Mouse (Mus musculus) cerebellum, postnatal 14 days (tissue): ENCODE results near the gene Ksr1.
A peak's percentile ranks its signal among the peaks of the same experiment; 100 is the strongest.

ENCODE experiments used
- DNase-seq, 2 experiments: peaks; one replicate each; pipeline ENCODE4 v3.0.0; 2021; ENCODE audit warnings: mixed read lengths in 2 of 2

Gene Ksr1

DNA sequence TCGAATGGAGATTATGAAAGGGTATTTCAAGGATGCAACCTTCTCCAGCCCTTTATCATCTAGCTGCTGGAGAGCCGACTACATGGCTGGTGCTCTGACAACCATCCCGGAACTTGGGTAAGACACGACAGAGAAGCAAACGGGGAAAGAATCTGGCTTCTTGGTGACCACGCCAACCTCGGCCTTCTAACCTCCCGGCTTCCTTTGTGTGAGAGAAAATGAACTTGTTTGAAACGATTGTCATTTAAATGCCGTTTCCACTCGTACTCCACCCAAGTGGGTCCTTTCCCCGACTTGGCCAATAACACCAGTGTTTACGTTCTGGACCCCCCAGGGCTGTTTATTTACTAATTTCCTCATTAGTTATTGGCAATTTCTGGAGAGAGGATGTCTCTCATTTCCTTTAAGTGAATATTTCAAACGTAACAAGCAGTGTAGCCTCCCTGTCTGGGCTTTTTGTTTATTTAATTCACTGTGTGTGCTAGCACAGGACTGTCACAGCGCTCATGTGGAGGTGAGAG is 52.8 kb downstream of the Ksr1 start:
- DNase-seq: no peak

DNA sequence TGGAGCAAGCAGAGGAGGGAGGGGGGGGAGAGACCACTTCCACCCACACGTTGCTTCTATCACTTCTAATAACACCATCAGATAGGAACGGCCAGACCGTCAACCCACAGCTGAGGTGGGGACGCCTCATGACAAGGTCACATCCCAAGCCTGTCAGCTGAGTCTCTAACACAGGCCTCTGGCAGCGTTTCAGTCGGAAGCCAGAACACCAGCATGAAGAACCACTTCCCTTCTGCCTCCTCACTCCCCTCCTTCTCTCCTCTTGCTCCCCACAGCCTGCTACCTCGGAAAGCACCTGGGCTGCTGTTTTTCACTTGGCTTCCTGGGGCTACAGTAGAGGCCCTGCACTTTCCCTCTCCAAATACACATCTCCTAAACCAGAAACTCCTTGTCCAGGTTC is 53.4 kb downstream of the Ksr1 start:
- DNase-seq: no peak

DNA sequence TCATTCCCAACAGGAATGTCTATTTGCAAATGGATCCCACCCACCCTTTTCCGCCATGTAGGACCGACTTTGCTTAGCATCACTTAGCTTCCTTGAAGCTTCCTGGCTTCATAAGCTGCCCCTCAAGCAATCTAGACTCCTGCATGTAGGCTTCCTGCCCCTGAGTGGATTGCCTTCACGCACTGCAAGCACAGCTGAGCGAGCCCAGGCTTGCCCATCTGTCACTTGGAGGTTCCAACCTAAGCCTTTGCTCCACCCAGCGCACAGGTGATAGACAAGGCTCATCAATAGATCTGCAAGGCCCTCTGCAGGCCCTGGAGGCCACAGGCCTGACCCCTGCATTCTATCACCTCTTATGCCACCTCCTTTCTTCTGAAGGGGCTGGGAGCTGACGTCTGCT is 54.0 kb downstream of the Ksr1 start:
- DNase-seq: no peak

DNA sequence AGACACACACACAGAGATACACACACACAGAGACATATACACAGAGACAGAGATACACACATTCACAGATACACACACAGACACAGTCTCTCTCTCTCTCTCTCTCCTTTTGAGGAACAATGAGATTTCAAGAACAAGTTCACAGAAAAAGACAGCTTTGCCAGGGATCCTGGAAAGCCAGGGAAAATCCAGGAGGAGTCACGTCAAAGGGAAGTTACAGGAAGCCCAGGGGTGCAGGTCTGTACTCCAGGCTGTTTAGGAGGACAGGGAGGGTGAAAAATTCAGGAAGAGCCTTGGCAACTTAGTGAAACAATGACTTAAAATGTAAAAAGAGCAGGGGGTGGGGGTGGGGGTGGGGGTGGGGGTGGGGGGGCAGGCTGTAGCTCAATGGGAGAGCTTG is 56.5 kb downstream of the Ksr1 start:
- DNase-seq: no peak

DNA sequence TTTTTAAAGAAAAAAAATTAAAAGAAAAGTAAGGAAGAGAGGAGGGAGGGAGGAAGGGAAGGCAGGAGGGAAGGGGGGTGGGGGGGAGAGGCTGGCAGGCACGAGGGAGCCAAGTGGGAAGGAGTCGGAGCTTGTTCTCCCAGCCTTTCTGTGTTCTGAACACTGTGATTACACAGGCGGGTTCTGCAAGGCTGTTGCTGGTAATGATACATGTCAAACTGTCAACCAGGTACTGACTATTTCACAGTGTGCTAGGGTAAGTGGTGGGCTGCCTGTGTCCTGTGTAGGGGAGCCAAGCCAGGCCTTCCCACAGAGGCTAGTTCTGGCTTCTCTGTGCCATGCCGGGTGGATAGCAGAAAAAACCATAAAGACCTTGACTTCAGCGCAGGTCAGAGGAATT is 57.2 kb downstream of the Ksr1 start:
- no peak for DNase-seq

DNA sequence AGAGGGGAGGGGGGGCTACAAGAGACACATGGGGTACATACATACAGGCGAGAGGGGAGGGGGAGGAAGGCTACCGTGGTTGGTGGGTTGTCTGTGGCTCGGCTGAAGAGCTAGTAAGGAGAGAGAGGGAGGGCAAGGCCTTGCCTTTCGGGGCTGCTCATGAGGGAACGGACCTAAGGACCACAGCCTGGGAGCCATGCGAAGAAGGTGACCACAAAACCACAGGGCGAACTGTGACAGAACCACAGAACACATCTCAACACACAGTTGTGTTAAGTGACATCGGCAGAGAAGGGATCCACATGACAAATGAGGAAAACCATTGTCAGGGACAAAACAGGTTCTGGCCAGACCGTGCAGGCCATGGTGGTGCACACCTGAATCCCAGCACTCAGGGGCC is 57.9 kb downstream of the Ksr1 start:
- DNase-seq: no peak

DNA sequence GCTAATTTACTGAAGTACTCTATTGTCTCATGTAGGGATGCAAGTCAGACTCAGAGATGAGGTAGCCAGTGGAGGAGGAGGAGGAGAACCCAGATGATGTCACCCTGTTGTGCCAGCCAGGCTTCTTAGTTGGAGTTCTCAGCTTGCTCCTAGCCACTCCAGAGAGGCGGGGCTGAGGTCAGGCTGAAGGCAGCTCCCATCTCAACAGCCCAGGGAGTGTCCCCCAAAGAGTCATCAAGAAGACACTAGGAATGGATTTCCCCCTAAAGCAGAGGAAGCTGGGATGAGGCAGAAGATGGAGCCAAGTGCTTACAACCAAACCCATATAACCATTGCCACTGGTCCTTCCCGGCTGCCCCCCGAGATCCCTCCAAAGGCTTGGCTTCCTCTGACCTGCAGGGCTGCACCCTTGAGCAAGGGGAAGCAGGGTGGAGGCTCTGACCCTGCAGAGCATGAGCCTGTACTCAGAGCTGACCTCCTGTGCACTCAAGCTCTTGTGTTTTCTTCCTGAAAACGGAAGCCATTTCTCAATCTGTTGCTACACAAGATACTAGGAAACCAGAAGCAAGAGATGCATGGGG is 58.4 kb downstream of the Ksr1 start:
- DNase-seq: no peak

DNA sequence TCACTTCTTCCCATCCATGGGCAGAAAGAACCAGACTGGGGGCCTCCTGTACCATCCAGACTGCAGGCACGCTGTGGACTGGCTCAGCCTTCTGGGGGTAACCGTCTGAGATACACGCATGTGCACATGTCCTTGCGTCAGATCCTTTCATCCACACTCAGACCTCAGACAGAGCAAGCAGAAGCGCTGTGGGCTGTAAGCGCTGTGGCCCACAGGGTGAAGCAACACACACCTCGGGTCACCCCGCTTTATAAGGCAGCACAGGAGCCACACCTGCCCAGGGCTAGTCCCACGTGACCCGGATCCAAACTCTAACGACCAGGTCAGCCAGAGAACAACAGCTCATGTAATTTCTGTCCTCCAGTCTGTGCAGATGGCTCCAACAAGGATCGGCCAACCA is 59.4 kb downstream of the Ksr1 start:
- DNase-seq: no peak

DNA sequence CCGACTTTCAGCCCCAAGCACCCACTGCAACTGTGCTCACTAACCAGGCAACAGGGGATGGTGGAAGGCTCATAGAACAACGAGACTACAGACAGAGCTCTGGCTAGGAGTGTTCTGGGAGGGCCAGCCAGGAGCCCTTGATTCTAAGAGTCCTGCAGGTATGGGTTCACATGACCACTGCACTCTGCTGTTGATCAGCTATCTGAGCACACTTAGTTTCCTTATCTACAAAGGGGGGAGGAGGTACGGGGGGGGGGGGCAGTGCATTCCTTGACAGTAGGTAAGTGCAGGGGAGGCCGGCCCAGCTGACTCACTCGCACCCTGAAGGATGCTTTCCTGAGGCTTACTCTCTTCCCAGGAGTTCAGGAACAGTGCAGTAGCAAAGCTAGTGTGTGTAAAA is 61.1 kb downstream of the Ksr1 start:
- no peak for DNase-seq

DNA sequence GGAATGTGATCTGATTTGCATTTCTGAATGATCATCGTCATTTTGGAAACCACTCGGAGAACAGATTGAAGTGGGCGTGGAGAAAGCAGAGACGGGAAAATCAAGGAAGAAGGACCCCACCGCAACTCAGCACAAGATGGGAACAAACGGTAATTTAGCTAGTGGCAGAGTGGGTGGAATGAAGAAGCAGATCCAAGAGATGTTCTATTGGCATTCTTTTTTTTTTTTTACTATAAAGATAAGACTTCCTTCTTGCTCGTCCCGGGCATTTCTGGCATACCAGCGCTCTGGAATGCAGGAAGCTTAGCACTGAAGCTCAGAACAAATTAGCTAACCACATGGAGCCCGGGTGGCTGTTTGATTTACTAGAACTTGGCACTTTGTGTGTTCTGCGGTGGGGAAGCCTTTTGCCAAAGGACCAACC is 63.2 kb downstream of the Ksr1 start:
- DNase-seq: peak; percentile 40 to 51

DNA sequence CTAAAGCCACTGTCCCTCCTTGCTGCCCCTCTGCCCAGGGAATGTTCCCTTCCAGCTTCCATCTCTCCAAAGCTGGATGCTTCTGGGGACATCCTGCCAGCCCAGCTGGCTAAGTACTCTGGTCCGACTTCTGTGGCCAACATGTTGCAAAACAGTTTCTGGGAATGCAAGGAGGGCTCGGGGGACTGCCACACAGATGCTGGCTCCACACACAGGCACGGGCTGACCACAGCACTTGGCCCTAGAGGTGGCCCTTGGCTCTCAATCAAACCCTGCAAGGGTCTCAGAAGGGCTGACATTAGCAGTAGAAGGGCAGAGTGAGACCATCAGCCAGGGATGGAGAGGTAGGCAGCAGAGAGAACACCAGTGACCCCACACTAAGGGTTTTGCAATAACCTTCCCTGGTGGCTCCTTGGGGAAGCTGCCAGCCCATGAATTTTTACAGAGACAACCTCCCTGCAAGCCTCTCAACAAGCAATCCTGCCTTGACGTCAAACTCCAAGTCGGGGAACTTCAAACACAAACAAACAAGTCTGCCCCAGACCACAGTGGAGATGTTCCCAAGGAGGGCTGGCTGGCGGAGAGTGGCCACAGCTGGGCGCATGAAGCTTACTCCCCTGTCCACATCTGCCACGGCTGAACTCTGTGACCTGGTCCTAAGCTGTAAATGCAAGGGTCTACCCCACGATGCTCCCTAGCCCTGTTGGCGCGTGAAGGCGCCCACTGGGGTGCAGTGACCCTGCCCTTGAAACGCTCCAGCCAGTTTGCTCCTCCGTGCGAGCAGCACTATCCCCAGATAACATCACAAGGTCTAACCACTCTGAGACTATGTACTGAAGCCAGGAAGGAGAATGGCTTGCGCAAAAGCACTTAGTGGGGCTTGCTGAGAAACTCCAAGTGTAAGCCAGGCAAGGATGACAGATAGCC is 65.0 kb downstream of the Ksr1 start:
- DNase-seq: no peak

DNA sequence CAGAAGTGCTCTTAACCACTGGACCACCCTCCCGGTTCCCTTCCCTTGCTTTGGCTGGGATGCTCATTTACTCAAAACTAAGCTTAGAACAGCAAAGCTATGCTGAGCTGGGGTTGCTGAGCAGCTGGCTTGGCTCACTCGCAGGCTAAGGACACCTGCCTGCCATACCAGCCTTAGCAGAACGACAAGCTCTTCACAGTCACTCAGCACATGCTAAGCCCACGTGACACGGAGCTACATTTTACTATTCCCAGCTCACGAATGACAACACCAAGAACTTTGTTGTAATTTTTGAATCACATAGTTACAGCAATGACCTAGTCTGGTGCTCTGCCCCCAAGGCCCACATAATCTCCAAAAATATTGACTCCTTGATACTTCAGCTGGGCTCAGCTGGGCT is 66.1 kb downstream of the Ksr1 start:
- no peak for DNase-seq

DNA sequence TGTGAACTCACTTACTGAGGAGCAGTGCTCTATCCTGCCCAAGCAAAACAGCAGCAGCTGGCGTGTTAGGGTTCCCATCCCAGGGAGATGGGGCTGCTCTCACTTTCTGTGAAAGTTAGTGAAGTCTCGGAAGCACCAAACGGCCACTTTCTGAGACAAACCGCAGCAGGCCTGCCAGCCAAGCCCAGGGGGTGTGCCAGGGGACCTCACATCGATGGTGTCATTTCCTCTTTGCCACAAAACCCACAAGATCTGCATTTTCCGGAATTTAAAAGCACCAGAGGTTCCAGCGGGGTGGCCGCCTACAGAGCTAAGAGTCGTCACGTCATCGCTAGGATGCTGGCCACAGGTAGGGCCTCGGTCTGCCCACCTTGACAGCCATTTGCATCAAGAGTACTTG is 69.7 kb downstream of the Ksr1 start:
- DNase-seq: no peak

DNA sequence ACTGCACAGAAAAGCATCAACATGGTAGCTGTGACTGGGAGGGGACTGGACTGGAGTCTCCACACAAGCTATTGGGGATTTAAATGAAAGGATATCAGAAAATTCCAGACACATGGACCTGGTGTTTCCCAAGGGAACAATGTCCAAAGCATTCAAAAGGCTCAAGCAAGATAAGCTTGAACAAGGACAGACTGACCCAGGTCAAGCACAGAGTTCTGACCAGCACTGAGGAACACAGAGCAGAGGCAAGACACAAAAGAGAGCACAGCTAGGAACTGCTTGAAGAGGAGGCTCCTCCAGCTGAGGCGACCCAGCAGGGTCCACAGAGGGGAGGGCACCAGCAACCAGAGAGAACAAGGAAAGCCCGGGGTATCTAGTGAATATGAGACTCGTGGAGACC is 71.2 kb downstream of the Ksr1 start:
- DNase-seq: no peak

DNA sequence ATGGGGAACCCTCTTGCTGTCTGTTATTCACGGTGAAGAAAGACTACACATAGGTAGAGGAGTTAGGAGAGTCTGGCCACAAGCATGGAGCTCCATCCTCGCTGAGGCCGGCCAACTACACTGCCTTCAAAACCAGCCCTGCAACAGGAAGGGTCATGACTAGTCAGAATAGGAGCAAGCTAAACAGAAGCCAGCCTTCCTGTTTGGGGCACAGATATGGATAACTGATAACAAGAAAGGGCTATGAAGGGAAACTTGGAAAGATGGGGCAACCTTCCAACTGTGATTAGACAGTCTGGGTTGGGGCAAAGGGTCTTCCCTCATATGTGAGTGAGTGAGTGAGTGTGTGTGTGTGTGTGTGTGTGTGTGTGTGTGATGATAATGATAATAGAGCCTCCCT is 71.6 kb downstream of the Ksr1 start:
- no peak for DNase-seq

DNA sequence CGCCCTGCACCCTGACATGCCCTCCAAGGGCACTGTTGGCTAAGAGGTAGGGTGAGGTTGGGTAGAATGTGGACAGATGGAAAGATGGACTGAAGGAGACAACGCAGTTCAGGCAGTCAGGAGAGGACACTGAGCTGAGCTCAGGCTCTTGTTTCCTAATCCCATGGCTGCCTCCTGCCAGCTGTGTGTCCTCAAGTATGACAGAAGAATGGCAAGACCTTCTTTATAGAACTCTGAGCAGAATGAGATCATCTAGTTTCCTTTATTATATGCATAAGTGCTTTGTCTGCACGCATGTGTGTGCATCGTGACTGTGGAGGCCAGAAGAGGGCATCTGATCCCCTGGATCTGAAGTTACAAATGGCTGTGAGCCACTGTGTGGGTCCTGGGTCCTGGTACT is 72.6 kb downstream of the Ksr1 start:
- no peak for DNase-seq

DNA sequence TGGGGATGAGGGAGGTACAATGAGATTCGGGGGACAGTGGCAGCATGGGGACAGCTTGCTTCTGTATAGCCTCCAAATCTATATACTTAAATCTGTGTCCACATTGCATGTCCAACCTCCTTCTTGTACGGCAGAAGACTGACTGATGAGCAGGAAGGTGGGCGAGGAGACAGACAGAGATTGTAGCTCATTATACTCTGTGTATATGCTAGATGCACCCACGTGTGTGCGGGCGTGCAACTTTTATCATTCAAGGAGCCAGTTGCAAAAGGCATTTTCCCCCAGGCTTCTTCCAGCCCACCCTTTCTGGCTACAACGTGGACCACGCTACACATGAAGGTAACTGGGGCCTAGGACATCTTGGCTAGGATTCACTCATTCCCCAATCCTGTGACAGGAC is 74.1 kb downstream of the Ksr1 start:
- no peak for DNase-seq

DNA sequence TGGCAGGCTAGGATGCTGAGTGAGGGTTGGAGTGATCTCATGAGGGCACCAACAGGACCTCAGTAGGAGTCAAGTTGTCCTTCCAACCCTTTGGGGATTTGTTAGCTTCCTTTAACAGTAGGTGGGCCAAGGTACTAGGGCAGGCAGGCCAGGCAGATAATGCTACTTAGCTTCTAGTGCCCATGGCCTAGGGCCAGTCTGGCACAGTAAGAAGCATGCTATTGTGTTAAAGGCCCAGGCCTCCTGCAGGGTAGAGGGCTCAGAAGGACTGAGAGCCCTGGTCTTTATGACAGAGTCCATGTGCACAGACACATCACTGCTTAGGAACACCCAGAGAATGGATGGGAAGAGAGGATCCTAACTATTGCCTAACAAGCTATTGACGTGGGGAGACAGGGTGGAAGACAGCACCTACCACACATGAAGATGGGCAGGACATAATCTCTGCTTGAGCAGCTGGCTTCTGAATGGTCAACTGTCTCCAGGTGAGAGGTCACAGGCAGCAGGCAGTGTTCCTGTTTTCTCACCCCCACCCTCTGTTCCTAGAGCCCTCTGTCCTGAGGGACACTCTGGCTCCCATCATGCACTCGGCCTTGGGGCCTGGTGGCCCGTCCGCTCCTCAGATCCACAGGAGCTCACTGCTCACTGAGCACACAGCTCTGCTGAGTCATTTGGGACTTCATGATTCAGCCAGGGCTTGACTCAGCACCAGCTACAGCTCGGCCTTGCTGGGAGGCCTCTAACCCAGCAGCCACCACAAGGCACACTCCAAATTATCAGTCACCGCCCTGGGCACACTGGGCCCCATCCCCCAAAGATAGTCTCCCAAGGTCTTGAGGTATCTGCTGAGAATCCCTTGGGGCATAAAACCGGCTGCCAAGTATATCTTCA is 74.9 kb downstream of the Ksr1 start:
- no peak for DNase-seq

DNA sequence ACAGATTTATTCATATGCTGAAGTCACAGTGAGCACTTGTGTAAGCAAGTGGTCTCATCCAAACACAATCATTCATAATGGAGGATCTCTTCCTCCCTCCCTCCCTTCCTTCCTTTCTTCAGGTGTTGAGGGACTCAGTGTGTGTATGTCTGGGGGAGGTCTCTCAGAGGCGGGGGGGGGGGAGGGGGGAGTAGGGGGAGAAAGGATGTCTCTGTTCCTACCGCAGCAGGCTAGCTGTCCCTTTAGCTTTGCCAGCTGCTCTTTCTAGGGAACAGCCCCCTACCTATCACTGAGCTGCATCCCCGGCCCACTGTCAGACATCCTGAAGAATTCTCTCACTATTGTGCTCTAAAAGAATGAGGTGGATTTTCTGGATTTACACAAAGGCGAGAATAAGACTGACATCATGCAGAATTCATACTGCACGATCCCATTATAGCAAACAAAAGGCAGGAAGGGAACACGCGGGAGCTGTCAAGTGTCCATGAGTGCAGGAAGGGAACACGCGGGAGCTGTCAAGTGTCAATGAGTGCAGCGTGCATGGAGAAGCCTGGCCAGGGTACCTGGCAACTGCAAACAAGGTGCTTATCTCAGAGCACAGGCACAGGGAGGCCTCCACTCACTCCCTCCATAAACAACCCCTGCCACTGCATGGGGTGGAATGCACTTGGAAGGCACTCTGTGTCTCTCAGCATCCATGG is 76.6 kb downstream of the Ksr1 start:
- no peak for DNase-seq

DNA sequence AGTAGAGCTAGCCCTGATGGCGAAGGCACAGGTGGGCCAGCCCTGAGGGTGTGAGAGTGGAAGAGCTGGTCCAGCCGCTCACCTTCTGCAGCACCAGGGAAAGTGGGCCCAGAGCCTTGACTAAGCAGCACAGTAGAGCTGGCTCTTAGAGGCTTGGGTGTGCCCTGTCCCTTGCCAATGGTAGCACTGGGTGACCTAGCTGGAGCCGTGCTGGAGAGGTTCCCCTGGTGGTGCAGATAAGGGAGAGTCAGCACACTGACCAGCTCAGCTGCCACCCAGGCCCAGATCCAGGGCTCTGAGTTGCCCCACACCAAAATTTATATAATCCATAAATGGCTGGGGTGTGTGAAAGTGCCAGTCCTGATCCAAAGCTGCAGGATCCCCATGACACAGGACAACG is 79.0 kb downstream of the Ksr1 start:
- DNase-seq: no peak

DNA sequence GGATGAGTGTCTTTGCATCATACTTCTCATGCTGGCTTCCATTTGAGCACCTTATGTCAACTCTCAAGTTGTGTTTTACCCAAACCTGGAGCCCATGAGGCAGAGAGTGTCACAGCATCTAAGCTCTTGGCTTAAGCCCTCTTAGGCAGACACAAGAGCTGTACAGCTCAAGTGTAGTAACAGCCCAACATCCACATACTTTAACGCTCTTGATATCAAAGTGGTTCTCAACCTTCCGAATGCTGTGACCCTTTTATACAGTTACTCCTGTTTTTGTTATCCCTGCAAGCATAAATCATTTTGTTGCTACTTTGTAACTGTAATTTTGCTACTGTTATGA is 80.0 kb downstream of the Ksr1 start:
- DNase-seq: no peak

DNA sequence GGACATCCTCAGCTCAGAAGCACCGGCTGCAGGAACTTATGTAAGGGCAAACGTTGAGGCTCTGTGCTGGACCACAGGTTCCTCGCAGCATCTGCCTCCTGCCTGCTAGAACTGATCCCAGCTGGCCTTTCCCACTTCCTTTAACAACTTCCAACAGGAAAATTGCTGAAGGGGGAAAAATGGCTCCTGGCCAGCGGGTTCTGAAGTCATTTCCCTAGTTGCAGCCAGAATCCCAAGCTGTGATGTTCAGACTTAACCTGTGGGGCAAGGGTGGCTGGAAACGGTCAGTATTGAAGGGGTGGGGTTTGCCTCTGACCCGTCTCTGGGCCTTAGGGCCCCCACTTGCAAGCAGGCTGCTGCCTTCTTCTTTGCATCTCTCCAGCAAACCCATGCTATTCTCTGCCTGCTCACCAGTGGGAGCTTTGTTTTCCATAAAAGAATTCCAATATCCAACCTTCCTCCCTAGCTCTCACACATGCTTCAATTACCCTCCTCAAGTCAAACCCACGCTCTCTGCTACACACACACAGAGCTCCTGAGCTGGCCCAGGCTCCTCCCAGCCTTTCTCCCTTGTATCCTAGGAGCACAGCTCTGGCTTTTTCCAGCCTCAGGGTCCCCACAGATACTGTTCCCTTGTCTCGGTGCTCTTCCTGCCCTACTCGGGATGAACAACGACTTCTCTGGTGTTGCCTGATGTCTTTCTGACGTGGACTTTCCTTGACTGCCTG is 80.6 kb downstream of the Ksr1 start:
- no peak for DNase-seq
